Mouse (Mus musculus) 416B (cell line): ENCODE results near the gene Gatm.

ENCODE experiments used
- DNase-seq: peaks from one replicate; pipeline ENCODE4 v3.0.0; 2011; ENCODE audit warnings: low read depth

The Gatm gene

DNA sequence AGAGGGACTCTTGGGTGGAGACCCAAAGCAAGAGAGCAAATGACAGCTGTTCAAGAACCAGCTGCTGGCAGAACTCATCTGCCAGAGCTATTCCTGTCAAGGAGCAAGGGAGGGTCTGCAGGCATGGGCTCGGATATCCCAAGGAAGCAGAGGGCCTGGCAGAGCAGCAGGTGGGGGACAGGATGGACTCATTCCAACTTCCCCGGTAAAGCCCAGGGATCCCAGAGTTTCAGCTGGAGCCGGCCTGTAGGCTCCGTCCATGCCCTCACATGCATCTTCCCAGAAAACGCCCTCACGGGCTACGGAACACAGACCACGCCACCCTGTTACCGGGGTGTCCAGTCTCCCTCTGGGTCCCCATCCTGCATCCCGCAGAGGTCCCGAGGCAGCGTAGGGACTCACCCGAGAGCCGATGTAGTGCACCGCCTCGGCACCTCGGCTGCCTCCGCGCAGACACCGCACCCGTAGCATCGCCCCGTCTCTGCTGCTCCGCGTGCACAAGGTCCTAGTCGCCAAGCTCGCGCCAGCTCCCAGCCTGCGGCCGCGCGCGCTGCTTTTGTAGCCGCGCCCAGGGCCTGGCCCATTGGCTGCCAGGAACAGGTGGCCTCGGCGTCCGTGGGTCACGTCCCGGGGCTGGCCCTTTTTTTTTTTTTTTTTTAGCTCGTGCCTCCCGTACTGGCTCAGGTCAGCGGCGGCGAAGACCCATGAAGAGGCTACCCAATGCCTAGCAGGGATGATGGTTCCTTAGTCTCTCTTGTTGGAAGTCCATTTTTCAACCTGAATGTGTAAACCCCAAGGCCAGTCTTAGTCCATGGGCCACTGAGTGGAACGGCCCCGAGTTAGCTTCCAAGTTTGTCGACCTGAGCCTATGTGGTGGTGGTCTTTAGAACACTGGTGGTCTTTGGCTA lies at the start of gene Gatm:
Gatm (minus strand) TSS at position 558 of the 908 bp plus-strand sequence.
- no peak for DNase-seq

DNA sequence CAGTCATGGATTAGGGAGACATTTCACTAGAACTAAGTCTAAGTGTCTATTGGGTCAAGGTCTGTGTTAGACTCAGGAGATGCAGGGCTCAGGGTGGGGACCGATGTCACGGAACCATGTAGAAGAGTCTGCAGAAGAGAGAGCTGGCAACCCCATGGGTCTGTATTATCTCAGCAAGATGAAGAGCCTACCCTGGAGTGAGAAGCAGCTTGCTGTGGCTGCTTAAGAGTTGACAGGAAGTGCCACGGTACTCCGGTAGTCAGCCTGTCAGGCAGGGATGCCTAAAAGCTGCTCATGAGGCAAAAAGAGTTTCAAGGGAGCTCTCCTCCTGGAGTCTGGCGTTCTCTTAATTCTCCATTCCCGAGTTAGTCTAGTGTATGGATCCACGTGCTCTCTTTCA lies 48.7 kb upstream of the Gatm start:
- DNase-seq, result no peak

DNA sequence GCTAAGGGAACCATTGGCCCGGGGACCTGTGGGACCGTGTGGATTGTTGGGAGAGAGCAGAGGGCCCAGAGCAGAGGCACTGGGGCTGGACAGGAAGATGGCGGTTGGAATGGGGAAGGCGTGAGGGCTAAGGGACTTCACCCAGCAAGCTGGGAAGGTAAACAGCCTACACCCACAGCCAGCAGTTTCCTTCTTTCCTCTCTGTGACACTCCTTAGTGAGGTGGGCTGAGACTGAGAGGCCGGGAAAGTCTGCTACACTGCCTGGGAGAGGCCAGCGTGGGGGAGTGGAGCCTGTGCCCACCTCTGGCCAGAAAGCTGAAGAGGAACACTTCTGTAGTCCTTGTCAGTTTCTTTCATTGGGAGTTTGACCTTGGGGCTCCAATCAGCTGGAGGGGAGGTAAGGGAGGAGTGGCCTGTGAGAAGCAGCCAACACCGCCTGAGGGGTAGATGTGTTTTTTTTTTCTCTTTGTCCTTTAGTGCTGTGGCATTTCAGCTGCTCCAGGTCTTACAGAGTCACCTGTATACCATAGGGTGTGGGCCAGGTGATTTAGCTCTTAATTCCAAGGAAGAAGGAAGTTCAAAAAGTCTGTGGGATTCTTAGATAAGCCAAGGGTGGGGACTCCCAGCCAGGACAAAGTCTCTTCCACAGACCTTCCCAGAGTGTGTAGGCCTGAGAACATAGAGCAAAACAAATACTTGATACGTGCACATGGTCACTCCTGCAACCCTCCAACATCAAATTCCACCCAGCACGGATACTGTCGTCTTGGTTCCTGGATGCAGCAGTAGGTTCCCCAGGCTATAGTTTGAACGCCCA lies 46.8 kb upstream of the Gatm start:
- DNase-seq, result no peak

DNA sequence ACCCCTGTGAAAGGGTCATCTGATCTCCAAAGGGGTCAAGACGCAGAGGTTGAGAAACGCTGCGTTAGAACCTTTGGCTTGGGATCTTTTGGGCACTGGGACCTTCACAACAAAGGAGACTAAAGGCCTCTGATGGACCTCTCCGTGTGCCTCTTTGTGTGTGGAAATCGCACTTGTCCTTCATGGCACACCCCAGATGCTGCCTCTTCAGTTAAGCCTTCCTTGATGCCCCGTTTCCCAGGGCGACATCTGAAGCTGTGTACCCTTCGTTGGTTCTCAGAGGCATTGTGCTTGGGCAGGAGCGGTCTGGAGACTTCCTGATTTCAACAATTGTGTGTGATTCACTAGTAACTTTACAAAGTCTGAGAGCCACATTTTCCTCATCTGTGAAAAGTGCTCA lies 45.7 kb upstream of the Gatm start:
- DNase-seq, result no peak

DNA sequence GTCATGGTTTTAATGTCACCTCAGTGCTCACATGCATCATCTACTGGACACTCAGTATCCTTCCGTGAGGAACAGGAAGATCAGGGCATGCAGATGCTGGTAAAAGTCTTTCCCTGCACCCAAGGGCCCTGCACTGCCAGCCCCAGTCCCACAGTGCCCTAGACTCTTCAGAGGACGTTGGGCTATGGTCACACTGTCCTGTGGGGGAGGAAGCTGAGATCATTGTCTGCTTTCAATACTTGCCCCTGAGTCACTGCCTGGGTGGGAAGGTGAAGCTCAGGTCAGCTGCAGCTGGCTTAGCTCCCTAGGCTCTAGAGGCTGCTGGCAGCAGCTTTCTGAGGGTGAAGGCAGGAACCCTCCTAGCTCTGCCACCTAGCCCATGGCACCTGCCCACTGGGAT lies 44.9 kb upstream of the Gatm start:
- DNase-seq, result no peak

DNA sequence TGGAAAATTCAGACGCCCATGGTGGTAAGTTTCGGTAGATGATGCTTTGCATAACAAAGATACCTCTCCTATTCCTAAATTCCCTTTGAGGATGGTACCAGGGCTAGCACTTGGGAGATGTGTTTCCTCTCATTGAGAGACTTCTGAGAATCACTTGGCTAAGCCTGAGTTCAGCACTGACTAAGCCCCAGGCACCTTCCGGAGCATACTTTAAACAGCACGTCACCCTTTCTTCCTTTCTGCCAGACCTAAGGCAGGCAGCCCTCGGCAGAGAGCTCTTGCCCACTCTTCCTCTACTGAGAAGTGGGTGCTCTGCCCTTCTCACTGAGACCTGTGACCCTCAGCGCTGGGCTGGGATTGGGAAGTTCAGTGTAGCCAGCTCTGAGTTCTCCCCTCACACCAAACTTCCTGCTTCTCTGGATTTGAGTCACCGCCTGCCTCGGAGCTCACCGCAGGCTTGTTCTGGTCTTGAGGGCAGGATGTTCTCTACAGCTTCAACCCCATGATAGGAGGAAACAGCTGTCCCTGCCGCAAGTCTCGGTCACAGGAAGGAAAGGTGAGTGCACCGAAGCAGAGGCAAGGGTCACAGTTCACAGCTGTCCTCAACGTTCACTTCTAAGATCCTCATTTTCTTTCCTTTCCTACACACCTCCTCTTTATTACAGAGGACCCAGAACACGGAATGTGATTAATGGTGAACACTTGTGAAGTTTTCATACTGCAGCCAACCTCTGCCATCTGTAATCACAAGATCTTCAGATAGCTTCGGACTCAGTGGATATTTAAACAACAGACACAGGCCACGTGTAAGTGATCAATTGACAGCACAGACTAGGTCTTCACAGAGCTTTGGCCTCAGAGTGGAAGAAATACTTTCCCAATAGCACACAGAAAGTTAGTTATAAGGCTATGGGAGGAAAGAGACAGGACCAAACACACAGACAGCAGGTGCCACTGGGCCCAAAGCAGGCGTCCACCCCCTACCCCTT lies 41.3 kb upstream of the Gatm start:
- DNase-seq, result peak; percentile 94

DNA sequence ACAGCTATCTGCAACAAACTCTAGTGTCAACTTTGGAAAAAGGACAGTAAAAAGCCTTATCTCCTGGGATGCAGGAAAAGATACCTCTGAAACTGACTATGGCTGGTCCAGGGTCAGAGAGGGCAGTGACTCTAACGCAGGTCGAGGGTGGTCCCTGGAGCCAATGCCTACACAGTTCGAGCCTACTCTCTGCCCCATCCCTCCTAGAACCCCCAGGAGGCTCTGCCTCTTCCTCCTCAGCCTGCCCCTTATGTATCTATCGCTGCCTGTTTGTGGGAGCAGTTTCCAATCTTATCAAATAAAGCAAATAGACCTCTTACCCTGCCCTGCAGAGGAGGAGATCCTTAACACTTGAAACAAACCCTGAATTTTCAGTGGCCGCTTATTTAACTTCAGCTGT lies 27.6 kb upstream of the Gatm start:
- DNase-seq, result no peak

DNA sequence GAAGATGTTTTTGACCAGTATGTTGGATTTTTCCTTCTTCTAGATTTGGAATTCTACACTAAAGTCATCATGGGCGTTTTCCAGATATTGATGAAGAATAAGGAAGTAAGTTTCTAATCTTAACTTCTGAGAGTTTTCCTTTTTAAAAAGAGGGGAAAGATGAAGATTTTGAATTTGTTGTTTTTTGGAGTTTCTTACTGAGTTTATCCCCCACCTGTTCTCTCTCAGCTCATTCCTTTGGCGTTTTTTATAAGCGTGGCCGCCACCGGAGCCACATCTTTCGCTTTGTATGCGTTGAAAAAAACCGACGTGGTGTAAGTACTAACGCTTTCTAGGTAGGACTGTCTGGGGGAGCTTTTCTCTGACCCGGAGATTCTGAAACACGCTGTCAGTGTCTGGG lies 26.9 kb upstream of the Gatm start:
- no peak for DNase-seq

DNA sequence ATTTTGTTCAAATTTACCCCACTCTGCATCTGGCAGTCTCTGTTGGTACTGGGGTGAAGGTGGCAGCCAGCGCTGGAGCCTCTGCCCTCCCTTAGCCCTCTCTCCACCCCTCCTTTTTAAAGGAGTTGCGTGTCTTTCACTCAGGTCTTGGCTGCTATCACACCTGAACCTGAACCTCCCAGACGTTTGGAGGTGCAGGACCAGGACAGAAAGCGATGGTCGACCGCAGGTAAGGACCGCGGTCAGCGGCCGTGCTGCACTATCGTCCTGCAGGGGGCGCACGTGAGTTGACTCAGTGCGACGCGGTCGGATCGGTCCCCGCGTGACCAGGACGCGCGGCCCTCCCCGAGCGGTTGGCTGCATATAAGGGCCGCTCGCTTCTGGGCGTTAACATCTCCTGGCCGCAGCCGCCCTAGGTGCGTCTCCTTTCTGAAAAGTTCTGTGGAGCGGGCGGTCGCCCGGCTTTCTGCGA lies 26.5 kb upstream of the Gatm start:
- DNase-seq, result peak; percentile 46

DNA sequence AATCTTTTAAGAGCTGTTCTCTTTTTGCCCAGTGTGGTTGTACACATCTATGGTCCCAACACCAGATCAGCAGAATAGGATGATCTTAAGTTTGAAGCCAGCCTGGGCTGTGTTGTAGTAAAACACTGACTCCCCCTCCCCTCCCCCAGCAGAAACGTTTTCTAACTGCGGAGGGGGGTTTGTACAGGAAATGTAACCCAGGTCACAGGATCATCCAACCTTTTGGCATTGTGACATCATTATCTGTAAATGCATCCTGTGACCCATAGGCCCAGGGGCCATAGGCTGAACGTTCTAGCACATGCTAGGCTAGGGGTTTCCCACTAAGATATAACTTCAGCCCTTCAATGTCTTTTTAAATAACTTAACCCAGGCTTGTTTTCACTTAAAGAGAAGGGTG lies 25.6 kb upstream of the Gatm start, which contains the start of gene AA467197:
AA467197 (plus strand) TSS at position 301 of the 400 bp plus-strand sequence.
- DNase-seq, result no peak

DNA sequence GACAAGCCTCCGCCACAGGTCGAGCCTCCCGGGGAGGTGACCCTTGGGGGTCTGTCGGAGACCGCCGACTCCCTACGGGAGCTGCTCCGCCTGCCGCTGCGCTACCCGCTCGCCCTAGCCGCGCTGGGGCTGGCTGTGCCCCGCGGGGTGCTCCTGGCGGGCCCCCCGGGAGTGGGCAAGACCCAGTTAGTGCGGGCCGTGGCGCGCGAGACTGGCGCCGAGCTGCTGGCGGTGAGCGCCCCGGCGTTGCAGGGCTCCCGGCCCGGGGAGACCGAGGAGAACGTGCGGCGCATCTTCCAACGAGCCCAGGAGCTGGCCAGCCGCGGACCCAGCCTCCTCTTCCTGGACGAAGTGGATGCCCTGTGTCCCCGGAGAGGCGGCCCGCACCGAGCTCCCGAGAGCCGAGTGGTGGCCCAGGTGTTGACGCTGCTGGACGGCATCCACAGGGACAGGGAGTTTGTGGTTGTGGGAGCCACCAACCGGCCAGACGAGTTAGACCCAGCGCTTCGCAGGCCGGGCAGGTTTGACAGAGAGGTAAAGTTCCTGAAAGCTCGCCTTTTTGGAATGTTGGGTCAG lies 20.2 kb upstream of the Gatm start:
- peak; percentile 35 for DNase-seq

DNA sequence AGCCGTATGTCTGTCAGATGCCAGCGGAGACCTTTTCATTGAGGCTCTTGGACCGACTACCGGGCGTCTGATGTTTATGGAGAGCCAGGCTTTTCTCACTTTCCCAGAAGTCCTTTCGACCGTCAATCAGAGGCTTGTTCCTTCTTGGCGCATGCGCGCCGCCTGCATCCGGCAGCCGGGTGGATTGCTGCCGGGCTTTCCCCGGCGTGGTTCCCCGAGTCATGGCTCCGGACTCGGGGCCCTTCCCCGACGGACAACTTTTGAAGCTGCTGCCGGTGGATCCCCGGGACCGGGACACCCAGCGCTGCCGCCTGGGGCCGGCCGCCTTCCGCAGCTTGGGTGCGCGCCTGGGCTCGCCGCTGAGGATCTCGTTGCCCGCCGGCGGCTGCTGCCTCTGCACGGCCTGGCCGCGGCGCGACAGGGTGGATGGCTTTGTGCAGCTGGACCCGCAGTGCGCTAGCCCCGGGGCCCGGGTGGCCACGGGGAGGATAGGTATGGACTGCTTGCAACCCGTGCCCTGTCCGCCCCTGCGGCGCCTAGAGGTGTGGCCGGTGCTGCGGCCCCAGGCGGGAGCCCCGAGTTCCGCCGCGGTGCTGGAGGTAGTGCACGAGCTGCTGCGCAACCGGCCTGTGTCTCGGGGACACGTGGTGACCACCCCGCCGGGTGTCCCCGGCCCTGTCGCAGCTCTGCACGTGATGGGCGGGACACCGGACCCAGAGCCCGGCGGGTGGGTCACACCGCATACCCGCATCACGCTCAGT lies 19.5 kb upstream of the Gatm start:
- peak; percentile 90 for DNase-seq

DNA sequence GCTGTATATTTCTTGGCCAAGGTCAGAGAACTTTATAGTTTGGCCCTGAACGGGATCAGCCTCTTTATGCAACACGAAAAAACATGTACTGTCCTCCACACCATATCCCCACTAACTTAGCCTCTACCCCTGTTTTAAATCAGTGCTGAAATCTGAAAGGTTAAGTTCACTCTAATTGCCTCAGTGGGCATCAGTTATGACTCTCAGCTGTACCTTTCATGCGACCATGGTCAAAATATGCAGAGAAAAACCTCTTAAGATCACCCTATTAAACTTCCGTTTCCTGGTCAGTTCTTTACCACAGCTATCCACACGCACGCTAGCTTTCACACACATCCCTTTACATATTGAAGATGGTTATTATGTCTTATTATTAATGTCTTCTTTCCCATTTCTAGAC lies 18.8 kb upstream of the Gatm start:
- DNase-seq, result no peak

DNA sequence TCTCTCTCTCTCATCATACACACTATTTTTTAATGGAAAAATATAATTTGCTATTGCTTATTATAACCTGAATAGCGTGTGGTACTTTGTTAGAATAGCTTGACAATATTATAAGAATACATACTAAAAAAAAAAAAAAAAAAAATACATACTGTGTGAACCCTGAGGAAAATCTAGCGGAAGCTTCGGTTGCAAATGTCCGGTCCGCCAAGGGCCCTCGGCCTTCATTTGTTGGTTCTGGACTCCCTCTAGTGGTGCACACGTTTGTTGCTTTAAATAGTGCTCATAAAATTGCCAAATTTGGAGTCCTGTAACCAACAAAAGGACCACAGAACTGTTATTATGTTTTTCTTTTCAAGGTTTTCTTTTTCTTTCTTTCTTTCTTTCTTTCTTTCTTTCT lies 17.9 kb upstream of the Gatm start:
- DNase-seq, result peak; percentile 87

DNA sequence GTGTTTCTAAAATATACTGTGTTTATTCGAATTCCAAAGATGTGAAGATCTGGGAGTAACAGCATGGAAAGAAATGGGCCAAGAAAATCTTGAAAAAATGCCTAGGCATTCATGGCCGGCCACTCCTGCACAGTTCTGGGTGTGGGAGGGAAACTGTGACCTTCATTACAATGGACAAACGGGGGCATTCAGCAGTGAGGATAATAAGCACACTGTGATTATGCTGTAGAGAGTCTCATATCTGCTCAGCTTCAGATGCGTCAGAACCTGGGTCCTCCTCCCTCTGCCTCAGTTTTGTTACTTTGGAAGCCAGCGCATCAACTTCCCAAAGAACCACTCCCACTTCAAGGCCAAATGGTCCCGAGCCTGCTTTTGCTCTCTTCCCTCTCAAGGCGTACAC lies 14.8 kb upstream of the Gatm start:
- no peak for DNase-seq

DNA sequence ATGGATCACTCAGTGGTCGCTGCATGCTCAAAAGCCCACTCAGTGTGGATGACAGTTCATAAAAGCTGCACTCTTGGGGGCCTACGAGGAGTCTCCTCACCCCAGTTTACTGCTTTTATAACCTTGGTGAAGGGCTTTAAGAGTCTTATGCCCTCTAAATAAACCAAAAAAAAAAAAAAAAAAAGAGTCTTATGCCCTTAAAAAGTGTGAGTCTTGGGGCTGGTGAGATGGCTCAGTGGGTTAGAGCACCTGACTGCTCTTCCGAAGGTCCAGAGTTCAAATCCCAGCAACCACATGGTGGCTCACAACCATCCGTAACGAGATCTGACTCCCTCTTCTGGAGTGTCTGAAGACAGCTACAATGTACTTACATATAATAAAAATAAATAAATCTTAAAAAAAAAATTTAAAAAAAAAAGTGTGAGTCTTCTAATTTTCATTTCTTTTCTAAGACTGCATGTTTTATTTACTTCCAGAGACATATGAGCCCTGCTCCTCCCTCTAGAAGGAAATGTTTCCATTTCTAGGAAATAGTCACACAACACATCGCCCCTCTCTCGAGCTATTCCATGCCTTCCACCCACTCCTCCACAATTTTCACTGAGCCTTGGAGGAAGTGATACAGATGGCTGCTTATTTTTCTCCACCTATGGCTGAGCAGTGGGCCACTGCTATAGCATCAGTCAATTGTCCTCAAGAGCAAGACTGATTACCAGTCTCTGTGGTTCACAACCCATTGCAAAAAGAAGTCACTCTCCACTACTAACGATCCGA lies 10.4 kb upstream of the Gatm start:
- no peak for DNase-seq

DNA sequence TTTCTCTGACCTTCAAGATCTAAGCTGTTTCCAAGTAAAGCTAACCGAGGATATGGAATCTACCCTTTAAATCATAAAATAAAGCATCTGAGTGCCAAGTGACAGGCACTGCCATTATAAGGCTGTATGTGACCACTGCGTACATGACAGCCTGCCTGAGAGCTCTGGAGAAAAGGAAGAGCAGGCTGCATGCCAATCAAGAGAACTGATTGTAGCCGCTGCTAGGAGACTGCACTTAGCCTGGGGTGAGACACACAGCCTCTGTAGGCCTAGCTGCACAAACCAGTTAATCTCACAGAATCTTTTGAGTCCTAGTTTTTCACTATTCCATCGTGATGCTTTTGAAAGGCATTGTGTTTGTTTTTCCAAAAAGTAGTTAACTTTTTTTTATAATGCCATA lies 7.6 kb upstream of the Gatm start:
- DNase-seq, result no peak

DNA sequence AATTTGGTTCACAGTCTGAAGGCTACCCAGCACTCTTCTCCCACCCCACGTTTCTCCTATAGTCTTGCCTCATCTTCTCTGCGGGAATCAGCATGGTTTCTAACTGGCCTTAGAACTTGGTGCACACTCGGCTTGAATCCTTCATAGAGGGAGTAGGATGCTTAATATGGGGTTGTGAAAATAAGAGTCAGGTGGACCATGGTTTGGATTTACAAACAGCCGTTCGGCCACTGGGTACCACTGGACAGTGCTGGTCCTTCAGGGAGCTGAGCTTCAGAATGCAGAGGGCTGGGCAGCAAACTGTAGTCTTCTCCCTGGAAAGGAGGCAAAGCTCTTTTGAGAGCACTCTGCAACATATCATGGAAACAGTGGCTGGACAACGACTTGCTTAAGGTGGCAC lies 6.7 kb upstream of the Gatm start:
- DNase-seq, result no peak

DNA sequence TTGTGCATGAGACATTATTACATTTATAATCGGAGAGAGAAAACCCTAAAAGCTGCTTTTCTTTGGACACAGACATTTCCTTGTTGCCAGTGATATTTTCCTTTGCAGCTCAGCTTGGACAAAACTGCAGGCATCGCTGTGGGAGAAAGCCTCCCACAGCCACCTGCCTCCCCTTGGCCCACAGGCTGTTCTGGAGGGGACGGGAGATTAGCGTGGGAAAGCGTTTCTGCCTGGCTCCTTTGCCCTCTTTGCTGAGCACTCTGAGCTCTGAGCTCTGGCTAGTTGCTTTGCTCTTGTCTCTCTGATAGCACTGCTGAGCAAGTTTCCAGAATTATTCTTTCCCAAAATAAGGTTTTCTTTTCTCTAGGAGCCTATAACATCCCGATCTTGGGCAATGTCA lies 5.1 kb upstream of the Gatm start:
- no peak for DNase-seq

DNA sequence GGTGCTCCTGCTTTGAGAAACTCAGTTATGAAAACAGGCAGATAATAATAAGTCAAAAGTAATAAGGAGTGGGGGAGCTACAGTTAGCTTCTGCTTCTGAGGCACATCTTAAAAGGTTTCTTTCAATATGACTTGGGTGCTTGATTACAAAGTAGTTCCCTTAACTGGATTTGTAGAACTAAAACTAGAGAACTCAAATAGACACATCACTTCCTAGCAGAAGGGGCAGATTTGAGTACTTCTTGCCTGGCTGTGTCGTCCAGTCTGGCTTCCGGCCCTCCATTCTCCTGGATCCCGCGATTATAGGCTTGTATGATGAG lies 511 bp upstream of the Gatm start:
- no peak for DNase-seq
